Mouse (Mus musculus): ENCODE results near the gene Sfxn4.

DNA sequence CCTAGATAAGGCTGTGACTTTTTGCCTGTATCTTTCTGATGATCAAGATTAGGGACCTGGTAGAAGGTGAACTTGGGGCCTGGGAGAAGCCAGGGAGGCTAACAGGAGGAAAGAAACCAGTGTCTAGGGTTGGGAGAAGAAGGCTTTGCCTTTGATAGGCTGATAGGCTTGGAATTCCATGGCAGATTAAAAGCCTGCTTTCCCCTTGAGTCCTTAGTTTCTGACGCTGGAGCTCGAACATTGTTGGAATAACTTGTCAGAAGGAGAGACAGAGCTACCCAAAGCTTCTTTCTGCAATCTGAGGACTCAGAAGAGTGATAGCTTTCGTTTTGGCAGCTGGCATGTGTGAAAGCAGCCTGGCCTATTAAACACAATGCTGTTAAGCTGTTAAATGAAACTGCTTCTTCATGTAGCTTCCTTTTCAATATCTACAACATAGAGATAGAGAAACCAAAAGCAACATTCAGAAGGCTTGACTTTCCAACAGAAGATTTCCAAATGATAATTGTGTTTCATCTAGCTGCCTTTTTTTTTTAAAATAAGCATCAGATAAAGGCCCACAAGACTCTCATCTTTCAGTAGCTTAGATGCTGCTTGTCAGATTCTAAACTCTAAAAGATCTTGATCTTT lies 34.1 kb upstream of the Sfxn4 start:
- TF ChIP-seq POLR2A (IDR thresholded peaks at IDR 0.05; ENCODE audit: control insufficient read depth, extremely low read depth, insufficient read depth, low read length, poor library complexity) (no peak), CTCF (IDR thresholded peaks at IDR 0.05; ENCODE audit: borderline replicate concordance, control insufficient read depth, extremely low read depth, insufficient read depth, low read length, poor library complexity) (no peak)

Data from thymus, adult 2 months (tissue).